Mouse (Mus musculus) adrenal gland, postnatal 14 days (tissue): ENCODE results near the gene Kctd2. TPM values are rescaled to one million over a fixed set of nuclear protein-coding genes. Genes with fewer than 3 reads are reported as not detected.
"Not testable (repeated sequence)": the region's sequence is repeated elsewhere in the genome, so short reads cannot be mapped to it uniquely, and the experiment has no call there.

Source experiments
- DNase-seq: peaks from one replicate; pipeline ENCODE4 v3.0.0; 2021; ENCODE audit warnings: mixed read lengths
- total RNA-seq: library from RNA; stranded (reverse); gene quantifications from 2 replicates; pipeline ENCODE4 v1.2.3, GENCODE M21; 2021

The Kctd2 gene
- total RNA-seq, 1 experiment from 2014 or later, result 39.1 TPM

DNA sequence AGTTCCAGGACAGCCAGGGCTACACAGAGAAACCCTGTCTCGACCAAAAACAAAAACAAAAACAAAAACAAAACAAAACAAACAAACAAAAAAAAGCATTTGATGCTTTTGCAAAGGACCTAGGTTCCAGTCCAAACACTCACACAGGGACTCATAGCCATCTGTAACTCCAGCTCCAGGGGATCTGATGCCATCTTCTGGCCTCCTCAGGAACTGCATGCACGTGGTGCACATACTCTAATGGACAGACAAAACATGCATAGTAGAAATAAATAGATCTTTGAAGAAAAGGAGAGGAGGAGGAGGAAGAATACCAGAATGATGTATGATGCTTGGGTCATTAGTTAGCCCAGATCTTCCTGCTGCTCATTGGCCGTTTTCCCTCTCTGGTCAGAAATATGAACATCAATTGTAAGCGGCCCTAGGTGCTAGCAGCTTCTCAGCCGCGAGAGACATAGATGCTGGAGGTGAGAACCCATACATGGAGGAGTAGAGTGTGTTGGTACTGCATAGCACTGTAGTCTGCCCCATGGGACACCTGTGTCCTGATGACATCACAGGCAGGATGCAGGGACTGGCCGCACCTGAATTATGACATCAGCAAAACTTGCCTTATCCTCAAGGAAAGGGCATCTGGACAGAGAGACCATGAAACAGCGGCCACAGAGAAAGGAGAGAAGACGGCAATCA lies 20.1 kb downstream of the Kctd2 start, which contains the start of gene Trim80:
Gene Trim80 (plus strand): TSS at position 640 of the 690 bp plus-strand sequence.
- DNase-seq, result no peak

DNA sequence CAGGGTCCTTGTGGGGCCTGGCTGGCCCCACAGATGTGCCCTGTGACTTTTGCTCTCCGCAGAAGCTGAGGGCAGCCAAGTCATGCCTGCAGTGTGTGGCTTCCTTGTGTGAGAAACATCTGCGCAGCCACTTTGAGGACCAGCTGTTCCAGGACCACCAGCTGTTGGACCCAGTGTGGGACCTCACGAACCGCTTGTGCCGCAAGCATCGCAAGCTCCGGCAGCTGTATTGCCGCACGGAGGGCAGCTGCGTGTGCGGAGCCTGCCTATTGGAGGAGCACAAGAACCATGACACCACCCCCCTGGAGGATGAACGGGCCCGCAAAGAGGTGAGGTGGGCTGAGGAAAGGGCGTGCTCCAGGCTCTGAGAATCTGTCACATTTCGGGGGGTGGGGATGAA lies 21.5 kb downstream of the Kctd2 start:
- DNase-seq, result no peak

DNA sequence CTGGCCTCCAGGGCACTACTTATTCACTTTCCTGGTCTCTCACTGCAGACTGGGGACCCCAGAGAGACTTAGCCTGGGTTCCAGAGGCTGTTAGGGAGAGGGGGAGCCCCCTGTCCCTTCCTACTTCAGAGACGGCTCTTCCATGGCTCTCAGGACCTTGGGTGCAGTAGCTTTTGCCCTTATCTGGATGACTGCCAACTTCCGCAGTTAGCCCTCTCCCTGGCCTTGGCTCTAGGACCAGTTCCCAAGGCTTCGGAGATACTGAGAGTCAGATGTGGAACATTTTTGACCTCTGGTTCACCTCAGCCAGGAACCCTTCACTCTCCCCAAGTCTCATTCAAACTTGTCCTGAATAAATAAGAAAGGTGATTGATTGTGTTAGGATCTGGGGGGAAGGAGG lies 27.0 kb downstream of the Kctd2 start:
- peak; percentile 68 for DNase-seq

DNA sequence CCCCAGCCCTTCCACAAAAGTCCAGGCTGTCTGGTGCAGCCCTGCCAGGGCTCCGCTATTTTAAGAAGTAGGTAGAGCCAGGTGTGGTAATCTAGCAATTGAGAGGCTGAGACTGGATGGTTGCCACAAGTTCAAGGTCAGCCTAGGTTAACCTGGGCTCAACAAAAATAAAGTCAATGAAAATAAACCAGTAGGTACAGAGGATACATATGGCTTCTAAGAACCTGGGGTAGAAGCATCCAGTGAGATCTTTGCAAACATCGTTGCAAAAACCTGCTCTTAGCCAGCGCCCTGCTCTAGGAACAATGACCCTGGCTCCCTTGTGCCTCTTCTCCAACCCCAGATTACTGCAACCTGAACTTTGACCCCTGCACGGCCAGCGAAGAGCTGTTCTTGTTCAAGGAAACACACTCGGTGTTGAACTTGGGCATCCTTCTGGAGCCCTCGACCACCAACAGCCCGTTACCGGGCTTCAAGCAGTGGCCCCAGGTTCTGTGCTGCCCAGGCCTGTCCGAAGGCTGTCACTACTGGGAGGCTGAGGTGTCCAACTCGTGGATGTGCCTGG lies 27.5 kb downstream of the Kctd2 start:
- DNase-seq, result no peak

DNA sequence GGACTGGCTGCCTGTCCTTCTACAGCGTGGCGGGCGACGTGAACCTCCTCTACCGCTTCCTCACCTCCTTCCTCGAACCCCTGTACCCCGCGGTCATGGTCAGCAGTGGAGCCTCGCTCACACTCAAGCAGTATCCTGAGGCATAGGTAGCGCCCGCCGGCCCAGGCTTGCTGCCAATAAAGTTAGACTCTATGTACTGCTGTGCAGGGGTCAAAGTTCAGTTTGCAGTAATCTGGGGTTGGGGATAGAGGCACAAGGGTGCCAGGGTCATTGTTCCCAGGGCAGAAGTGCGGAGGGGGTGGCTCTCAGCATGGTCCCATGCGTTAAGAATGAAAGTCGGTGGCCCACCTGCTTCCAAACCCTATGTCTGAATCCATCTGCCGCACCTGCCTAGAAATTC lies 28.1 kb downstream of the Kctd2 start:
- no peak for DNase-seq

DNA sequence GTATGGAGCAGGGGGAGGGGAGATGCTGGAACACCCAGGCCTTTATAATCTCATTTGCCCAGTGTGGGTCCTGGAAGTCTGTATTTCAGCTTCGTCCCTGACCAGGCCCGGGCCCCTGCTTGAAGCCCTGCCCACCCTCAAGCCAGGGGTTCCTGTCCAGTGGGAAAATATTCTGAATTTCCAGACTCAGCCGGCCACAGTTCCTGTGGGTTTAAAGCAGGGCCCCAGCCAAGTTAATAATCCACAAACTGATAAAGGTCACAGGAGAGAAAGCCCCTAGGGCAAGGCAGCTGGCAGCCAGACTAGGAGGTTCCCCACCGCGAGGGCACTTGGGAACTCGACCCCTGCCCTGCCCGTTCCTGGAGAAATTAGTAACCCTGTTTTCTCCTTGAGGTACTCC lies 29.1 kb downstream of the Kctd2 start:
- no peak for DNase-seq

DNA sequence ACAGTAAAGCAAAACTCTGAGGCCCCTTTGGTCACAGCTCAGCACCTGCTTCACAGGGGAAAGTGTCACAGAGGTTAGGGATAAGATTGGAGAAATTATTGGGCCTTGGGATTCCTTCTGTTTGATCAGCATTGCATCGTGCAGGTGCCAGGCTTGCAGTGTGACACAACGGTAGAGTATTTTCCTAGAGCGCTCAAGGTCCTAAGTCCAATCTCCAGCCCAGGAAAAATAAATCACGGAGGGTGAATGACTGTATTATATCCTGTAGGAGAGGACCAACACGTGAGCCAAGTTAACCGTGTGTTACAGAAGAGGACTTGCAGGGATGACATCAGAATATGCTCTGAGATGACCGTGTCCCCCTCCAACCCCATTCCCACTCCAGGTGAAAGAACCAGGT lies 30.2 kb downstream of the Kctd2 start:
- DNase-seq, result peak; percentile 29

DNA sequence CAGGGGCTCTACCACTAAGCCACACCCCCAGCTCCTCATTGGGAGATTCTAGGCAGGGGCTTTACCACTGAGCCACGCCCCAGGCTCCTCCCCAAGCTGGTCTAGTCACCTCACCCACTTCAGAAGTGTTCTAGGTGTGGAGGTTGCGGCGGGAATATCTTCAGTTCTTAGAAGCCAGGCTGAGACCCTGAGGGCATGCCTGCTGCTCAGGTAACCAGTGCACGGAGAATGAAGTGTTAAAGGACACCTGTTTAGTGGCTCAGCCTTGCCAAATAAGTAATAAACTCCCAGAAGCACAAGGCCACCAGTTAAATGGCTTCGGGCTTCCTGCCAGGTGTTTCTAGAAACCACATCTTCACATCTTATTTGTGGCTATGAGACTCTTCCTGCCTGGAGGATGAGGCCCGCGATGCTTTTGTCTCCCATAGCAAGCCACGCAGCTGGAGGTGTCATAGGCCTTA lies 31.9 kb downstream of the Kctd2 start:
- no peak for DNase-seq

DNA sequence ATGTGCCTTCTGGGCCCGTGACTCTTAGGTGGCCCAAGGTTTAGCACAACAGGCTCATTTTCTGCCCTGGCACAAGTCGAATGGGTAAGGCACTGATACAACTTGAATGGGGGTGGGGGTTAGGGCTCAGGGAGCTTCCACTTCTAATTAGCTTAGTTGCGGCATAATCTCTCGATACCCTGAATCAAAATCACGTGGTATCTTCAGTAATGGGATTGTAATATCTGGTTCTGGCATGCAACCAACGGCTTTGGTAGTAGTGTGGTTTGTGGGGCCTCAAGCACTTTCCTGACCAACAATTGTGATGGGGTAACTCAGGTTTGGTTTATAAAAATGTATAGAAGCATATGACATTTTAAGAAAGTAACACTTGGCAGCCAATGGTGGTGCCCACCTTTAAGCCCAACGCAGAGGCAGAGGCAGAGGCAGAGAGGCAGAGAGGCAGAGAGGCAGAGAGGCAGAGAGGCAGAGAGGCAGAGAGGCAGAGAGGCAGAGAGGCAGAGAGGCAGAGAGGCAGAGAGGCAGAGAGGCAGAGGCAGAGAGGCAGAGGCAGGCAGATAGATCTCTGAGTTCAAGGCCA lies 32.4 kb downstream of the Kctd2 start:
- no peak for DNase-seq

DNA sequence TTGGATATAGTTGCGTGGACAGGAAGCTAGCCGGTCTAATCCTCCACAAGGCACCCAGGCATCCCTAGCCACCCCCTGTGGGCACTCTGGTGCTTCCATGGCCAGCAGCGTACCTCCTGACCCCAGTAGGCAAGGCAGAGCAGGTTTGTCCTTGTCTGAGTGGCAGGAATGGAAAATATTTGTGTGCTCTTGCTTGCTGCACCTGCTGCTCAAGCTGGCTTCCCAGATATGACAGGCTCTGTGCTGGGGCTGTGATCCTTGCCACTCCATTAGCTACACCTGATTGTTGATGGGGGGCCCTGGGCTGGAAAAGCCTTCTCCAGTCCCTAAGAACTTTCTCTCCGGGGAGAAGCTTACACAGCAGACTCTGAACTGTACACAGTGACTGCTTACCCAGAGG lies 33.4 kb downstream of the Kctd2 start:
- DNase-seq, result no peak

DNA sequence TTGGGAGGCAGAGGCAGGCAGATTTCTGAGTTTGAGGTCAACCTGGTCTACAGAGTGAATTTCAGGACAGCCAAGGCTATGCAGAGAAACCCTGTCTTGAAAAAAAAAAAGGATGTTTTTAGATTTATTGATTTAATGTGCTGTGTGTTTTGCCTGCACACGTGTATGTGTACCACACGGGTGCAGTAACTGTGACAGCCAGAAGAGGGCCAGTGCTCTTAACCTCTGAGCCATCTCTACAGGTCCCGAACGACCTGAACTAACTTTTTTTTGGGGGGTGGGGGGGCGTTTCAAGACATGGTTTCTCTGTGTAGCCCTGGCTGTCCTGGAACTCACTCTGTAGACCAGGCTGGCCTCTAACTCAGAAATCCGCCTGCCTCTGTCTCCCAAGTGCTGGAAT lies 34.9 kb downstream of the Kctd2 start:
- not testable (repeated sequence) for DNase-seq

DNA sequence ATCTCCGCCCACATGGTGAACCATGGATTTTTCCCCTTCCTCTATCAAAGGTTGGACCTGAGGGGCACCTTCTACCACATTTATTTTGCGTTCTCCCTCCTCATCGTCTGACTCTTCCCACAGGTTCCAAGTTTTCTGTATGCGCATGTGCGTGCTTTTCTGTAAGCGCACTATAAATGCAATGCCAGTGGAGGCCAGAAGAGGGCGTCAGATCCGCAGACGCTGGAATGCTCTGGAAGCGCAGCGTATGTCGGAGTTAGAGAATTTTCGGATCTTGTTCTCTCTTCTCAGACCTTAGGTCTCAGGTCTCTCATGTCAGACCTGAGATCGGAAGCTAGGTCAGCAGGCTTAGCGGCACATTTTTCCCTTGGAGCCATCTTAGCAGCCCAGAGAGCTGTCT lies 35.7 kb downstream of the Kctd2 start:
- no peak for DNase-seq

DNA sequence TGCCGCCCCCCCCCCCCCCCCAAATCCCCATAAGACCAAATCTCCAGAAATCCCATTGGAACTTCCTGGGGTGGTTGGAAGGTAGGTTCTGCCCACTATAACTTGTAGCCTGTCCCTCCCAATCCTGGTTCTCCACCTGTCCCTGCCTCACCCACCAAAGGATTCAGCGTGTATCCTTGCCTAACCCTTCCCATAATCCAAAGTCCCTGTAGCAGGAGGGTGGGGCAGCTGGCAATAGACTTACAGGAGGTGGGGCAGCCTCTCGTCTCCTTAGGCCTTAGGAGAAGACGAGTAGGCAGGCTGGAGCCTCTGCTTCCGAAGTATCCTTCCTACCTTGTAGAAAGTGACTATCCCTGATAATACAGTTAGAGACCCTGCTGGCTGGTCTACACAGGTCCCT lies 36.3 kb downstream of the Kctd2 start:
- DNase-seq, result no peak

DNA sequence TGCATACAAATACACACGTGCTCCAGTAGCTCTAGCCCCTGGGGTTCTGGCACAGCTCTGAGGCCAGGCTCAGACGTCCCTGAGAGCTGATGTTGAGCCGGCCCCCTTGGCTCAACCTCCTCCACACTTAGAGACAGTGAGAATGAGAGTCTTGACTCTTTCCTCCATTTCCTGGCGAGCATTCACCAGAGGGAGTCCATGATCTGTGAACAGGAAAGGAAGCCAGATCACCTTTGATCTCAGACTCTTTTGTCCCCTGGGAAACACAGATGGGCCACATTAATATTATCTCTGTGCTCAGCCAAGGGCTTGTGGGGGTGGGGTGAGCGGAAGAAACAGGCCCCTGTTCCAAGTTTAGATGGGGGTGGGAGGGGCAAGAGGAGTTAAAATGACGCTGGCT lies 37.5 kb downstream of the Kctd2 start:
- DNase-seq, result no peak

DNA sequence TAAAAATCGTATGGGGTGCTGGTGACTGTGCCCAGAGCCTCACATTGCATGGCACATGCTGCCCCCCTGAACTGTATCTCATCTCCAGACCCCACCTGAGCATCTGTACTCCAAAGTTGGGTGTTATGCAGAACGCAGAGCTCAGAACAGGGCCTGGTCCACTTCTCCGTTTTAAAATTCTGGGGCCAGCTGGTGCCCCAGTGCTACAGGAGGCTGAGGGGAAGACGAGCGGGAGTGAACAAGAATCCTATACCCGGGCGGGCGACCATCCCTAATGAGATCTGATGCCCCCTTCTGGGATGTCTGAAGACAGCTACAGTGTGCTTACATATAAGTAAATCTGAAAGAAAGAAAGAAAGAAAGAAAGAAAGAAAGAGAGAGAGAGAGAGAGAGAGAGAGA lies 41.0 kb downstream of the Kctd2 start:
- no peak for DNase-seq

DNA sequence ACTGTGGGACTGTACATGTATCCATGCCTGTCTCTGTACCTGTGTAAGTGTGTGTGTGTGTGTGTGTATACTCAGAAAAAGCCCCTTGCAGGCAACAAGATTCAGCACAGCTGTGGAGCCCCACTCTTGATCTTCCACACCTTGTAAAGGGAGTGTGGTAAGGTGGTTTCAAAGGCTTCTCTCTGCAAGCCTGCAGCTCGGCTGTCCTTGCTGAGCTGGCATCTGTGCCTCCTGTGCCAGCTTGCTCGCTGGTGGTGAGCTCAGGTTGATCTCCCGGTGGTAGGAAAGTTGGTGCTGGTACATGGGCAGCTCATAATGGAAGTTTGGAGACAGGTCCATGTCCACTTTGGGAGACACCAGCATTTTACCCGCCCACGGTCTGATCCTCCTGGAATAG lies 41.9 kb downstream of the Kctd2 start:
- no peak for DNase-seq

DNA sequence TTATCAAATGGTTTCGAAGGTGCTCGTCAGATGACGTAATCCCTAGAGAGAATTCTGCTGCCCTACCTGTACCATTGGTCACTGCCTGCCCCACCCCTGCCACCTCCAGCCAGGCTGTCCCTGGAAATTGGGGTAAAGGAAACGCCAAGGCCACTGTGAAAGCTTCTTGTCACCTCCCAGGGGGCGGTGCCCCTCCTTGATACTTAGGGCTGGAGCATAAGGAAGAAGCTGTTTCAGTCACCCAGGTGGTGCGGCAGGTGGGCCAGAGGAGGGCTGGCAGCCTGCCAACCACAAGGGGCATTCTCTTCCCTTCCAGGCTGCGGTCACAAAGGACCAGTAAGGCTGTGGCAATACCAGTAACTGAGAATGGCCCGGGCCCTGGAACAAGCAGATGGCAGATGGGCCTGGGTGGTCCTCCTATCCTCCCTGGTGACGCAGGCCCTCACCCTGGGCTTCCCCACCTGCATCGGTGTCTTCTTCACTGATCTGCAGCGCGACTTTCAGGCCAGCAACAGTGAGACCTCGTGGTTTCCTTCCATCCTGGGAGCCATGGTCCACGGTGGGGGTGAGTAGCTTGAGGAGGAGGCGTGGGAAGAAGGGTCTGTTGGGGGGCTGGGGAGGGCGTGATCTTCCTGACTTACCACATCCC lies 42.4 kb downstream of the Kctd2 start, which contains the start of gene Slc16a5:
Gene Slc16a5 (plus strand): TSS at position 232 of the 649 bp plus-strand sequence.
- no peak for DNase-seq

DNA sequence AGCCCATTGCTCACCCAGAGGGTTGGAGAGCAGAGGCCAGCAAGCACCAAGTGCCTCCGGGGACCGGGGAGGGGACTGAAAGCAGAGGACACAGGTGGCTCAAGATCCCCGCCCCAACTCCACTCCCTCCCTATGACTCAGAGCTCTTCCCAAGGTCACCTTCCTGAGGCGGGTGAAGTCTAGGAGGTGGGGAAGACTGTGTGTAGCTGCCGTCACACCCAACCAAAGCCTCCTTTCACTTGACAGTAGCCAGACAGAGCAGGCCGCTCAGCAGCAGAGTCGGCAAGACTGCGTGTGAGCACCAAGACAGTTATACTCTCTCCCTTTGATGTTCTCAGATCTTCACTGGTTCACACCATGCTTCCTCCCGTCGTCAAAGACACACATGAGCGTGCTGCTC lies 43.5 kb downstream of the Kctd2 start:
- DNase-seq, result peak; percentile 31

DNA sequence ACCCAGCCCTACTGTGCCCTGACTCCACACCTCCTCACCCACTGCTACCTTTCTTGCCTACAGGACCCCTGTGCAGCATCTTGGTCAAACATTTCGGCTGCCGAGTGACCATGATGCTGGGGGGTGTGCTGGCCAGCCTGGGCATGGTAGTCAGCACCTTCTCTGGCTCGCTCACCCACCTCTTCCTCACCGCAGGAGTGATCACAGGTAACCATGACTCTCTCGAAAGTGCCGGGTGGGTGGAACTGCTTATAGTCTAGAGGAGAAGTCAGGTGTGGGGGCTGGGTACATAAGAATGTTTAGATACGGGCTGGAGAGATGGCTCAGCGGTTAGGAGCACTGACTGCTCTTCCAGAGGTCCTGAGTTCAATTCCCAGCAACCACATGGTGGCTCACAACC lies 44.9 kb downstream of the Kctd2 start:
- no peak for DNase-seq

DNA sequence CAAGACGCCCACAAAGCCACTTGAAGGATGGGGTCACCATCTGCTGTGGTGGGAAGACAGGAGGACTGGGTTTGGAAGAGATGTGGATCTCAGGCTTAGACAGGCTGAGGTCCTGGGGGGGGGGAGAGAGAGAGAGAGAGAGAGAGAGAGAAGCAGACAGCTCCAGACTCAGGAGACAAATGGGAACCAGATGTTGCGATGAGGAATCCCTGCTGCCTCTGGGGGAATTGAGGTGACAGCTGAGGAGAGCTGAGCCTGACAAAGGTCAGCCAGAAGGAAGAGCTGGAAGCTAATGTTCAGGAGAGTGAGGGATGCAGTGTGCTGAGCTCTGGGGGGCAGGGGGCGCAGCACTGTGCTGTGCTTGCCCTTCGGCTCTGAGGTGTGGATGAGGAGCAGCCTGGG lies 47.3 kb downstream of the Kctd2 start:
- DNase-seq, result no peak

DNA sequence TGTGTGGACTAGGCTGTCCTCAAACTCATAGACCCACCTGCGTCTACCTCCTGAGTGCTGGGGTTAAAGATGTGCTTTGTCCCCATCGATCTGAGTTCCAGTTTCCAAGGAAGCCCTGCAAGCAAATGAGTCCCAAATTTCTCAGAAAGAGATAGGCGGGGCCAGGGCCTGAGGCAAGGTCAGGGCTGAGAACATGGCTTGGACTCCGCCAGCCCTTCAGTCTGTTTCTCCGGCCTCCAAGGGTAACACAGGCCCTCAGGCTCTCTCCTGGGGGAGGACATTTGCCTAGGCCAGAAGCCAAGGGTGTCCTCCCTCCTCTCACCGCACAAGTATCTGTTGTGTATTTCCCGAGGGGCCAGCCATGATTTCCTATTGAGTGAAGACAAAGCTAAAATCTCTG lies 52.3 kb downstream of the Kctd2 start:
- no peak for DNase-seq

DNA sequence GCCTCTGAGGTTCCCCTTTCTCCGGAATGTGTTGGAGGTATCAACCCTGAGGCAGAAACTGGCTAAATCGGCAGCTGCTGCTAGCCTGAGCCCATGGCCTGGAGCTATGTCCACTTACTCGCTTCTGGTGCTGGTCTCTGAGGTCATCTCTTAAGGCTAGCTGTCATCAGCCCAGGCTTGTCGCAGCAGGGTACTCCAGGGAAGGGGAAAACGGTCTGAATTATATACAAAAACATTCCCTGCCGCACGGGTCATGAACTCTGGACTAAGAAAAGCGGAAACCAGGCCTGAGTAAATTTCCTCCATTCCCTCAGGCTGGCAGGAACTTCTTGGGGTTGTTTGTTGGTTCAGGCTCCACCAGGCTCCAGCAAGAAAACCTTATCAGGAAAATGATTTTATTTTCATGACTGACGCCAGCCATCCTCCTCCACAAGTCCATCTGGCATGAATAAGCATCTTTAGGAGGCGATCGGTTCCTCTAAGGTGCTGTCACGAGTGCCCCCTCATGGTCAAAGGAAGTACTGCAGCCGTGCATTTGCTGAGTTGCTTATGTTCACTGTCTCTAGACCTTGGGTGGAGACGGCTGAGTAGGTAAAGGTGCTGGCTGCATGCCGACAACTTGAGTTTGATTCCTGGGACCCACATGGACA lies 53.8 kb downstream of the Kctd2 start:
- DNase-seq, result peak; percentile 93
